Mouse (Mus musculus): Measurements from ENCODE around the gene Mgll.

DNA sequence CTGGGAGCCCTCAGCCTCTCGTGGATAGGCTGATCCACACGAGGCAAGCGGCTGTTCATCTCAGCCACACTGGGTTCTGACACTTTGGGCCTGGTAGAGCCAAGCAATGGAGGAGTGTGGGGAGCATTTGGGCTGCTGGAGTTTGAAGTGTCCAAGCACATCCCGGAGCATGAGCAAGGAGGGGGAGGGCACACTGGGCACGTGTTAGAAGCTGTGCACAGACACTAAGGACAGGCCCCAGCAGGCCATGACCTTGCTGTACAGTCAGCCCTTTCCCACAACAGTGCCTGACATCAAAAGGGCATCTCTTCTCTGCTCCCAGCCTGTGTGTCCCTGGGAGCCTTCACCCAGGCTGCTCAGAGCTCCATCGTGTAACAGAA is 13.3 kb downstream of the Mgll start:
- TF ChIP-seq CTCF (conservative IDR thresholded peaks at IDR 0.05; ENCODE audit: low read length) (no peak), POU5F1 (IDR thresholded peaks at IDR 0.05; ENCODE audit: borderline replicate concordance, low read length) (no peak), NANOG (IDR thresholded peaks at IDR 0.05; ENCODE audit: borderline replicate concordance, low read length) (no peak)
